ENCODE assay signal across 9 mouse cellular contexts in the genomic region with DNA sequence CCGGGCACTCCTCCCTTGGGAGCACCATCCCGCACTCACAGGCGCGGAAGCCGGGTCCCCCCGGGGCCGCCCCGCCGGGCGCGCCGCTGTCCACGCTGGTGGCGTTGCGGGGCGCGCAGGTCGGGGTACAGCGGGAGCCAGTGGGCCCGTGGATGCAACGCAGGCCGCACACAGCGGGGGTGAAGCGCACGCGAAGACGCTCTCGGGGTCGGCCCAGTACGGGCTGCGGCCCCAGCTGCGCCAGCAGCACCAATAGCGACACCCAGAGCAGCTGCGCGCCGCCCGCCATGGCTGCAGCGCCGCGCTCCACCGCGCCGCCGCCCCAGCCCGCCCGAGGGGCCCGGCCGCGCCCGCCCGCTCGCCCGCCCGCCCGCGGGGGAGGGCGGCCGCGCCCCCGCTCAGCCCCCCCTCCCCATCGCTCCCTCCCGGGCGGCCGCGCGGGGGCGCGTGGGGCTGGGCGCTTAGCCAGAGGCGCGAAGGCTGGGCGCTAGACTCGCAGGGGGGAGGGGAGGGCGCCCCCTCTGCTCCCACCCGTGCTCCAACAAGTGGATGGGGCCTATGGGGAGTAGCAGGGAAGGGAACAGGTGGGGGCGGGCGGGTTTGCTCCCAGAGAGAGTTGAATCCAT. TPM values are rescaled to one million over a fixed set of nuclear protein-coding genes. Genes with fewer than 3 reads are reported as not detected.
A peak's percentile ranks its signal among the peaks of the same experiment; 100 is the strongest.
DNase-seq lines count a peak whose midpoint lies in the region; ATAC-seq and TF ChIP-seq lines count a peak whose summit lies in the region.
"Had no signal": no experiment of that assay in that cellular context is flagged by ENCODE, and none has a peak within 500 bp of the region (broad histone marks: within the 10 kb centered on the region; RNA-seq: fewer than 3 reads in every experiment).

No protein-coding gene starts in this region.

- peak overlapping the region; percentile 34 to 60 (median 44) for H3K4me3 ChIP-seq in CH12.LX (replicated peaks in 1 of 3; ENCODE audit: low read depth in 2 of 3, low read length in 2 of 3, poor library complexity in 1 of 3)
- H3K4me3 ChIP-seq in forebrain, embryonic 15.5 days: peak overlapping the region; percentile 47
- peak overlapping the region; percentile 68 for H3K4me3 ChIP-seq in intestine, embryonic 16.5 days (ENCODE audit: low read length)
- H3K4me3 ChIP-seq in midbrain, embryonic 11.5 days (ENCODE audit: low read depth, low read length): peak overlapping the region; percentile 35

- dilution Hi-C loops in CH12.LX (cut with MboI; ENCODE audit: extremely low pct_ligation_motif_present, extremely low pct_unique_long_range_greater_than_20kb, low sequenced_read_pairs): no loop called here

- WGBS in forebrain, embryonic 15.5 days: under 1% methylated on average over 41 of the region's 77 CpGs
- under 1% methylated on average over 48 of the region's 77 CpGs for WGBS in intestine, embryonic 16.5 days
- 2% methylated on average over 58 of the region's 77 CpGs for WGBS in midbrain, embryonic 11.5 days

- no peak for TF ChIP-seq CTCF in CH12.LX (conservative IDR thresholded peaks at IDR 0.05 in 1 of 2, IDR thresholded peaks at IDR 0.05 in 1 of 2; ENCODE audit: low read depth in 2 of 2, low read length in 2 of 2)

- H3K27me3 ChIP-seq in CH12.LX (replicated peaks): peaks cover 49% of the 10 kb centered on the region
- H3K27me3 ChIP-seq in forebrain, embryonic 15.5 days: peaks cover 66% of the 10 kb centered on the region
- peaks cover 42% of the 10 kb centered on the region for H3K27me3 ChIP-seq in intestine, embryonic 16.5 days (replicated peaks; ENCODE audit: control insufficient read depth, insufficient read depth, low read length)
- peaks cover 84% of the 10 kb centered on the region for H3K27me3 ChIP-seq in midbrain, embryonic 11.5 days (ENCODE audit: control insufficient read depth, insufficient read depth, low read length)

- no peak for TF ChIP-seq RAD21 in CH12.LX (IDR thresholded peaks at IDR 0.05; ENCODE audit: low read depth, low read length)

- H3K9ac ChIP-seq in CH12.LX (ENCODE audit: insufficient read depth, low read depth): peak overlapping the region; percentile 11
- H3K9ac ChIP-seq in forebrain, embryonic 15.5 days (replicated peaks): peak overlapping the region; percentile 45
- H3K9ac ChIP-seq in intestine, embryonic 16.5 days (ENCODE audit: low read depth, low read length): peak overlapping the region; percentile 85
- H3K9ac ChIP-seq in midbrain, embryonic 11.5 days (ENCODE audit: low read length): peak overlapping the region; percentile 44

- DNase-seq in adrenal gland, postnatal 36 days: peak; percentile 26 to 49
- no peak for DNase-seq in adrenal gland, postnatal 4 days (ENCODE audit: low spot score in 2 of 2)
- DNase-seq in CH12.LX (ENCODE audit: extremely low read depth): no peak
- peak; percentile 91 for DNase-seq in midbrain, embryonic 11.5 days (ENCODE audit: low spot score, missing footprints)
- no peak for DNase-seq in cerebellum, postnatal 14 days
- no peak for DNase-seq in thymus, postnatal 25 days

- in situ Hi-C loops in CH12.LX (cut with MboI; ENCODE audit: low pct_ligation_motif_present, low pct_unique_long_range_greater_than_20kb, low sequenced_read_pairs): loop anchor here (10.0 kb wide), 1 partner anchor 191 kb away; the partner anchor contains the start of gene Hipk4

- TF ChIP-seq POLR2A in CH12.LX (IDR thresholded peaks at IDR 0.05; ENCODE audit: low read depth, low read length): no peak

- peak overlapping the region; percentile 83 for H3K4me2 ChIP-seq in CH12.LX (ENCODE audit: insufficient read depth, low read depth, poor library complexity, severe bottlenecking)
- H3K4me2 ChIP-seq in forebrain, embryonic 15.5 days (replicated peaks): peak overlapping the region; percentile 79
- H3K4me2 ChIP-seq in intestine, embryonic 16.5 days (ENCODE audit: low read depth, low read length): peak overlapping the region; percentile 88
- H3K4me2 ChIP-seq in midbrain, embryonic 11.5 days: peak overlapping the region; percentile 68

- no peak overlapping the region for H3K27ac ChIP-seq in CH12.LX (ENCODE audit: insufficient read depth, low read depth)
- no peak overlapping the region for H3K27ac ChIP-seq in forebrain, embryonic 15.5 days (replicated peaks)
- H3K27ac ChIP-seq in intestine, embryonic 16.5 days (ENCODE audit: low read length): peak overlapping the region; percentile 90
- no peak overlapping the region for H3K27ac ChIP-seq in midbrain, embryonic 11.5 days (ENCODE audit: low read depth, low read length)

- no peak for TF ChIP-seq EP300 in CH12.LX (IDR thresholded peaks at IDR 0.05; ENCODE audit: low read length)

- peaks cover 4 to 49% of the 10 kb centered on the region in 2 experiments for H3K4me1 ChIP-seq in CH12.LX (ENCODE audit: control insufficient read depth in 1 of 2, insufficient read depth in 2 of 2)
- peaks cover 72% of the 10 kb centered on the region for H3K4me1 ChIP-seq in forebrain, embryonic 15.5 days
- H3K4me1 ChIP-seq in intestine, embryonic 16.5 days (ENCODE audit: control insufficient read depth, insufficient read depth, low read length): peaks cover 56% of the 10 kb centered on the region
- peaks cover 52% of the 10 kb centered on the region for H3K4me1 ChIP-seq in midbrain, embryonic 11.5 days (ENCODE audit: control insufficient read depth, insufficient read depth, low read length)

- H3K36me3 ChIP-seq in CH12.LX (replicated peaks in 1 of 2; ENCODE audit: control insufficient read depth in 1 of 2, insufficient read depth in 1 of 2, low read length in 1 of 2): no peaks in the 10 kb centered on the region
- H3K36me3 ChIP-seq in forebrain, embryonic 15.5 days: no peaks in the 10 kb centered on the region
- no peaks in the 10 kb centered on the region for H3K36me3 ChIP-seq in intestine, embryonic 16.5 days (ENCODE audit: control insufficient read depth, insufficient read depth, low read length)
- H3K36me3 ChIP-seq in midbrain, embryonic 11.5 days (ENCODE audit: control insufficient read depth, insufficient read depth, low read length): no peaks in the 10 kb centered on the region

- no peaks in the 10 kb centered on the region for H3K79me2 ChIP-seq in CH12.LX (replicated peaks; ENCODE audit: control insufficient read depth, extremely low read depth, insufficient read depth, poor library complexity, severe bottlenecking)

- no peak for ATAC-seq in forebrain, embryonic 15.5 days (replicated peaks)
- ATAC-seq in intestine, embryonic 16.5 days: no peak
- no peak for ATAC-seq in midbrain, embryonic 11.5 days (ENCODE audit: low FRiP score)

- H3K9me3 ChIP-seq in CH12.LX (replicated peaks; ENCODE audit: low read length): no peaks in the 10 kb centered on the region
- H3K9me3 ChIP-seq in forebrain, embryonic 15.5 days: no peaks in the 10 kb centered on the region
- no peaks in the 10 kb centered on the region for H3K9me3 ChIP-seq in intestine, embryonic 16.5 days (ENCODE audit: control insufficient read depth, low read length)
- H3K9me3 ChIP-seq in midbrain, embryonic 11.5 days (ENCODE audit: control insufficient read depth, low read length): no peaks in the 10 kb centered on the region

TF ChIP-seq in CH12.LX, 34 proteins besides CTCF, POLR2A, EP300 and RAD21:
- TF ChIP-seq NRF1 (IDR thresholded peaks at IDR 0.05; ENCODE audit: low read depth, low read length): peak; percentile 54
- TF ChIP-seq ZNF384 (IDR thresholded peaks at IDR 0.05; ENCODE audit: low read depth, low read length): no peak
- 0 out of 2 replicates have a peak, but pooled peaks have one; percentile 2 for TF ChIP-seq UBTF (IDR thresholded peaks at IDR 0.05; ENCODE audit: low read depth, low read length)
- TF ChIP-seq JUN (IDR thresholded peaks at IDR 0.05; ENCODE audit: insufficient read depth, low read depth, low read length): no peak
TF ChIP-seq in CH12.LX: peak in this region for 2.

RNA-seq across cellular contexts. Expression of gene Ltbp4, which starts 4.1 kb away (rescaled TPM):
- total RNA-seq in adrenal gland, postnatal 36 days (2021): 10 to 100 TPM; 77.8 to 94.6 TPM
- 100 to 1,000 TPM in 1 of 2 experiments, 10 to 100 TPM in 1; 95.4 to 102 TPM for total RNA-seq in adrenal gland, postnatal 4 days (2021)
- total RNA-seq in CH12.LX (2012; rRNA removed): 1.8 and 2.6 TPM in 2 replicates
- 0.16 and 0.43 TPM in 2 replicates for total RNA-seq in CH12.LX (2014; rRNA removed)
- polyA plus RNA-seq in CH12.LX (2012; ENCODE audit: insufficient read length, low read depth): 1.2 and 1.5 TPM in 2 replicates
- polyA plus RNA-seq in forebrain, embryonic 15.5 days (2015; fragmentation: Nextera tagmentation; extraction: Ambion mirVana): 13.3 and 15.0 TPM in 2 replicates
- 70.2 and 79.2 TPM in 2 replicates for polyA plus RNA-seq in intestine, embryonic 16.5 days (2015; fragmentation: Nextera tagmentation; extraction: Ambion mirVana)
- 2.9 and 5.8 TPM in 2 replicates for polyA plus RNA-seq in midbrain, embryonic 11.5 days (2014; fragmentation: Nextera tagmentation; extraction: Ambion mirVana)

RNA-seq across cellular contexts. Expression of gene Shkbp1, which starts 22.4 kb away (rescaled TPM):
- 10 to 100 TPM; 22.3 TPM for total RNA-seq in adrenal gland, postnatal 36 days (2021)
- 10 to 100 TPM; 22.9 to 31.7 TPM for total RNA-seq in adrenal gland, postnatal 4 days (2021)
- 26.2 and 30.8 TPM in 2 replicates for total RNA-seq in CH12.LX (2012; rRNA removed)
- 17.7 and 23.3 TPM in 2 replicates for total RNA-seq in CH12.LX (2014; rRNA removed)
- polyA plus RNA-seq in CH12.LX (2012; ENCODE audit: insufficient read length, low read depth): 50.0 and 62.8 TPM in 2 replicates
- 90.2 and 91.5 TPM in 2 replicates for polyA plus RNA-seq in forebrain, embryonic 15.5 days (2015; fragmentation: Nextera tagmentation; extraction: Ambion mirVana)
- 35.6 and 37.8 TPM in 2 replicates for polyA plus RNA-seq in intestine, embryonic 16.5 days (2015; fragmentation: Nextera tagmentation; extraction: Ambion mirVana)
- polyA plus RNA-seq in midbrain, embryonic 11.5 days (2014; fragmentation: Nextera tagmentation; extraction: Ambion mirVana): 45.9 and 50.7 TPM in 2 replicates

RNA-seq across cellular contexts. Expression of gene Gm20479, which starts 23.8 kb away (rescaled TPM):
- total RNA-seq in adrenal gland, postnatal 36 days (2021): 1 to 10 TPM in 1 of 2 experiments, not detected in 1; 6.1 TPM
- total RNA-seq in adrenal gland, postnatal 4 days (2021): 1 to 10 TPM in 1 of 2 experiments, not detected in 1; 2.5 TPM
- total RNA-seq in CH12.LX (2012; rRNA removed) (1.3 and 1.9 TPM in 2 replicates), CH12.LX (2014; rRNA removed) (0.95 and 2.2 TPM in 2 replicates)
- polyA plus RNA-seq in CH12.LX (2012; ENCODE audit: insufficient read length, low read depth): 1.2 and 2.8 TPM in 2 replicates
- polyA plus RNA-seq in forebrain, embryonic 15.5 days (2015; fragmentation: Nextera tagmentation; extraction: Ambion mirVana): 0.46 TPM in 1 of 2 replicates, not detected in the other
- polyA plus RNA-seq in intestine, embryonic 16.5 days (2015; fragmentation: Nextera tagmentation; extraction: Ambion mirVana): 1.6 TPM in 1 of 2 replicates, not detected in the other
- polyA plus RNA-seq in midbrain, embryonic 11.5 days (2014; fragmentation: Nextera tagmentation; extraction: Ambion mirVana): not detected in 2 replicates
- total RNA-seq: left cerebral cortex, postnatal 10 days had no signal

Comparison
In these comparisons a context has a peak if more than half of its experiments do, and no peak if none do; other contexts are left out.
1. DNase-seq: peak in adrenal gland, postnatal 36 days (2 of 2) and midbrain, embryonic 11.5 days (single experiment); none in adrenal gland, postnatal 4 days (0 of 2), CH12.LX (single experiment), cerebellum, postnatal 14 days (0 of 2) and thymus, postnatal 25 days (single experiment).
2. H3K9ac ChIP-seq: peak in every context shown above with its lines; median percentile 85 in intestine, embryonic 16.5 days; 45 in forebrain, embryonic 15.5 days; 44 in midbrain, embryonic 11.5 days; 11 in CH12.LX.
3. Peak in every context shown above with its lines, with median percentiles within 50 percentile points of each other: H3K4me2 ChIP-seq and H3K4me3 ChIP-seq.